28 mouse cellular contexts compared by ENCODE assay signal in the genomic region with DNA sequence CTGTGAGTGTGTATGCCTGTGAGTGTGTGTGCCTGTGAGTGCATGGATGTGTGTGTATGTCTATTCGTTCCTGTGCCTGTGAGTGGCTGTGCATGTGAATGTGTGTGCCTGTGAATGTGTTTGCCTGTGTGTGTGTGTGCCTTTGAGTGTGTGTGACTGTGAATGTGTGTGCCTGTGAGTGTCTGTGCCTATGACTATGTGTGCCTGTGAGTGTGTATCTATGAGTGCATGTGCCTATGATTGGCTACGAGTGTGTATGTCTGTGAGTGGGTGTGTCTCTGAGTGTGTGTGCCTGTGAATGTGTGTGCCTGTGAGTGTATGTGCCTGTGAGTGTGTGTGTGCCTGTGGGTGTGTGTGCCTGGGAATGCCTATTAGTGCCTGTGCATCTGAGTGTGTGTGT.
DNase-seq lines count a peak whose midpoint lies in the region; ATAC-seq lines count a peak whose summit lies in the region.
"Had no signal": no experiment of that assay in that cellular context is flagged by ENCODE, and none has a peak within 500 bp of the region (broad histone marks: within the 10 kb centered on the region; RNA-seq: fewer than 3 reads in every experiment).

No protein-coding gene starts in this region.

- no peaks in the 10 kb centered on the region for H3K4me1 ChIP-seq in hindbrain, embryonic 11.5 days (replicated peaks; ENCODE audit: control insufficient read depth, insufficient read depth, low read length)
- H3K4me1 ChIP-seq in hindbrain, embryonic 13.5 days (replicated peaks), result no peaks in the 10 kb centered on the region
- no peaks in the 10 kb centered on the region for H3K4me1 ChIP-seq in midbrain, embryonic 12.5 days
- H3K4me1 ChIP-seq in midbrain, embryonic 15.5 days, result no peaks in the 10 kb centered on the region
- H3K4me1 ChIP-seq in embryonic facial prominence, embryonic 13.5 days, result no peaks in the 10 kb centered on the region
- H3K4me1 ChIP-seq: intestine, embryonic 15.5 days; limb, embryonic 15.5 days; liver, embryonic 15.5 days had no signal

- no peaks in the 10 kb centered on the region for H3K27me3 ChIP-seq in hindbrain, embryonic 11.5 days (ENCODE audit: control insufficient read depth, insufficient read depth, low read length)
- H3K27me3 ChIP-seq in hindbrain, embryonic 13.5 days, result no peaks in the 10 kb centered on the region
- no peaks in the 10 kb centered on the region for H3K27me3 ChIP-seq in midbrain, embryonic 12.5 days
- no peaks in the 10 kb centered on the region for H3K27me3 ChIP-seq in midbrain, embryonic 15.5 days (replicated peaks)
- no peaks in the 10 kb centered on the region for H3K27me3 ChIP-seq in embryonic facial prominence, embryonic 13.5 days
- H3K27me3 ChIP-seq: heart, embryonic 12.5 days; intestine, embryonic 15.5 days; limb, embryonic 15.5 days; liver, embryonic 15.5 days had no signal

- WGBS in hindbrain, embryonic 11.5 days, result 92% methylated on average over 2 of the region's 2 CpGs
- WGBS in hindbrain, embryonic 13.5 days, result 95% methylated on average over 2 of the region's 2 CpGs
- 92% methylated on average over 2 of the region's 2 CpGs for WGBS in midbrain, embryonic 12.5 days
- WGBS in midbrain, embryonic 15.5 days, result 96% methylated on average over 2 of the region's 2 CpGs
- 87% methylated on average over 2 of the region's 2 CpGs for WGBS in embryonic facial prominence, embryonic 13.5 days

- no peaks in the 10 kb centered on the region for H3K9me3 ChIP-seq in hindbrain, embryonic 11.5 days (ENCODE audit: control insufficient read depth, low read length)
- H3K9me3 ChIP-seq in hindbrain, embryonic 13.5 days, result no peaks in the 10 kb centered on the region
- no peaks in the 10 kb centered on the region for H3K9me3 ChIP-seq in midbrain, embryonic 12.5 days
- no peaks in the 10 kb centered on the region for H3K9me3 ChIP-seq in midbrain, embryonic 15.5 days
- H3K9me3 ChIP-seq in embryonic facial prominence, embryonic 13.5 days, result no peaks in the 10 kb centered on the region
- H3K9me3 ChIP-seq: heart, embryonic 12.5 days; intestine, embryonic 15.5 days; limb, embryonic 15.5 days; liver, embryonic 15.5 days had no signal

- H3K4me2 ChIP-seq in hindbrain, embryonic 11.5 days (replicated peaks; ENCODE audit: low read depth, low read length), result no peak overlapping the region
- H3K4me2 ChIP-seq in hindbrain, embryonic 13.5 days, result no peak overlapping the region
- no peak overlapping the region for H3K4me2 ChIP-seq in midbrain, embryonic 12.5 days (replicated peaks)
- no peak overlapping the region for H3K4me2 ChIP-seq in midbrain, embryonic 15.5 days
- H3K4me2 ChIP-seq in embryonic facial prominence, embryonic 13.5 days, result no peak overlapping the region
- H3K4me2 ChIP-seq: heart, embryonic 12.5 days; intestine, embryonic 15.5 days; limb, embryonic 15.5 days; liver, embryonic 15.5 days; lung, embryonic 14.5 days had no signal

- H3K9ac ChIP-seq in hindbrain, embryonic 11.5 days (ENCODE audit: low read depth, low read length), result no peak overlapping the region
- no peak overlapping the region for H3K9ac ChIP-seq in hindbrain, embryonic 13.5 days
- H3K9ac ChIP-seq in midbrain, embryonic 12.5 days (replicated peaks), result no peak overlapping the region
- H3K9ac ChIP-seq in midbrain, embryonic 15.5 days, result no peak overlapping the region
- H3K9ac ChIP-seq in embryonic facial prominence, embryonic 13.5 days, result no peak overlapping the region
- H3K9ac ChIP-seq: heart, embryonic 12.5 days; intestine, embryonic 15.5 days; limb, embryonic 15.5 days; liver, embryonic 15.5 days; lung, embryonic 14.5 days had no signal

- H3K27ac ChIP-seq in hindbrain, embryonic 11.5 days (ENCODE audit: low read depth, low read length), result no peak overlapping the region
- no peak overlapping the region for H3K27ac ChIP-seq in hindbrain, embryonic 13.5 days
- H3K27ac ChIP-seq in midbrain, embryonic 12.5 days (replicated peaks), result no peak overlapping the region
- no peak overlapping the region for H3K27ac ChIP-seq in midbrain, embryonic 15.5 days
- no peak overlapping the region for H3K27ac ChIP-seq in embryonic facial prominence, embryonic 13.5 days
- H3K27ac ChIP-seq: heart, adult 2 months; hindbrain, postnatal 0 days; intestine, embryonic 15.5 days; layer of hippocampus, adult 2 months; limb, embryonic 15.5 days; liver, embryonic 15.5 days had no signal

- H3K36me3 ChIP-seq in hindbrain, embryonic 11.5 days (ENCODE audit: control insufficient read depth, insufficient read depth, low read length), result no peaks in the 10 kb centered on the region
- no peaks in the 10 kb centered on the region for H3K36me3 ChIP-seq in hindbrain, embryonic 13.5 days
- no peaks in the 10 kb centered on the region for H3K36me3 ChIP-seq in midbrain, embryonic 12.5 days
- no peaks in the 10 kb centered on the region for H3K36me3 ChIP-seq in midbrain, embryonic 15.5 days (replicated peaks)
- no peaks in the 10 kb centered on the region for H3K36me3 ChIP-seq in embryonic facial prominence, embryonic 13.5 days
- H3K36me3 ChIP-seq: heart, embryonic 12.5 days; intestine, embryonic 15.5 days; limb, embryonic 15.5 days; liver, embryonic 15.5 days had no signal

- peak; percentile 30; the same call in 1 of the 2 replicates for ATAC-seq in hindbrain, embryonic 11.5 days (ENCODE audit: low FRiP score)
- ATAC-seq in hindbrain, embryonic 13.5 days (ENCODE audit: low FRiP score), result no peak
- peak; percentile 30; the same call in 1 of the 2 replicates for ATAC-seq in midbrain, embryonic 12.5 days (ENCODE audit: low FRiP score, low read depth)
- ATAC-seq in midbrain, embryonic 15.5 days (replicated peaks), result no peak
- 0 out of 2 replicates have a peak, but pooled peaks have one; percentile 32 for ATAC-seq in embryonic facial prominence, embryonic 13.5 days (ENCODE audit: insufficient number of reproducible peaks, insufficient read depth, low FRiP score, low TSS enrichment, low read depth)
- peak; percentile 53; the same call in 1 of the 2 replicates for ATAC-seq in monocyte, adult 5-6 weeks (replicated peaks; ENCODE audit: insufficient number of reproducible peaks, low FRiP score, low TSS enrichment, poor library complexity, severe bottlenecking)
- ATAC-seq: activated CD4-positive, CD25-positive, alpha-beta regulatory T cell, adult 4 months; forebrain, embryonic 16.5 days; hindbrain, postnatal 0 days; intestine, embryonic 15.5 days had no signal

- no peak overlapping the region for H3K4me3 ChIP-seq in hindbrain, embryonic 11.5 days (ENCODE audit: low read depth, low read length)
- no peak overlapping the region for H3K4me3 ChIP-seq in hindbrain, embryonic 13.5 days
- no peak overlapping the region for H3K4me3 ChIP-seq in midbrain, embryonic 12.5 days
- H3K4me3 ChIP-seq in midbrain, embryonic 15.5 days, result no peak overlapping the region
- H3K4me3 ChIP-seq in embryonic facial prominence, embryonic 13.5 days, result no peak overlapping the region
- H3K4me3 ChIP-seq: erythroblast, embryonic 14.5 days; heart, adult 2 months; heart, embryonic 12.5 days; intestine, embryonic 15.5 days; layer of hippocampus, adult 2 months; limb, embryonic 15.5 days; liver, embryonic 15.5 days had no signal

- no peak for DNase-seq in hindbrain, embryonic 11.5 days (ENCODE audit: low spot score)
- no peak for DNase-seq in urinary bladder, adult 18-20 months (ENCODE audit: low spot score in 2 of 2)
- DNase-seq: adrenal gland, adult 2 months; adrenal gland, postnatal 36 days; B cell, adult 2 months; cerebellum, adult 8-10 months; cerebellum, postnatal 25 days; heart, adult 2 months; heart, postnatal 4 days; kidney, adult 2 months; kidney, postnatal 36 days; lung, embryonic 14.5 days; lung, postnatal 14 days; midbrain, embryonic 14.5 days had no signal

Comparison
In these comparisons a context has a peak if more than half of its experiments do, and no peak if none do; other contexts are left out.
1. ATAC-seq: peak in hindbrain, embryonic 11.5 days (single experiment), midbrain, embryonic 12.5 days (single experiment), embryonic facial prominence, embryonic 13.5 days (single experiment) and monocyte, adult 5-6 weeks (single experiment); none in hindbrain, embryonic 13.5 days (single experiment) and midbrain, embryonic 15.5 days (single experiment).